Mouse (Mus musculus): ENCODE data around the gene Oas3. TPM values are rescaled to one million over a fixed set of nuclear protein-coding genes. Genes with fewer than 3 reads are reported as not detected.

The Oas3 gene
- polyA plus RNA-seq, 1 experiment from 2014 or later, result not detected

DNA sequence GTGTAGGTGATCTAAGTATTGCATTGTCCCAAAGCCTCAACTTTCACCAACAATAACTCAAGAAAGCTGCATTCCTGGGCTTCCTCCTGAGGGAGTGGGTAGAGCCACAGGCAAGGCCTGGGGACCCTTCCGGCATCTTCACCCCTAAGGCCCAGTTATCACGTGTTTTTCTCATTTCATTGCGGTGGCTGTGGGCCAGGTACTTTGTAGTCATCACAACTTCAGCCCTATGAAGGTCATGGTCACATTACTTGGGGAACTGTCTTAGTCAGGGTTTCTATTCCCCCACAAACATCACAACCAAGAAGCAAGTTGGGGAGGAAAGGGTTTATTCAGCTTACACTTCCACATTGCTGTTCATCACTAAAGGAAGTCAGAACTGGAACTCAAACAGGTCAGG, 24.7 kb downstream of the Oas3 start:
- no peaks in the 10 kb centered on the region for H3K4me1 ChIP-seq (replicated peaks)
- H3K9me3 ChIP-seq, result no peaks in the 10 kb centered on the region
- 0 out of 2 replicates have a peak, but pooled peaks cover 8% of the 10 kb centered on the region for H3K27me3 ChIP-seq
- 88% methylated on average over 3 of the region's 3 CpGs for WGBS
- H3K4me2 ChIP-seq, result no peak overlapping the region
- no peak overlapping the region for H3K4me3 ChIP-seq (replicated peaks)
- no peaks in the 10 kb centered on the region for H3K36me3 ChIP-seq
- no peak overlapping the region for H3K27ac ChIP-seq
- no peak for ATAC-seq (ENCODE audit: insufficient number of reproducible peaks, insufficient read depth, low FRiP score, low TSS enrichment, low read depth)
- H3K9ac ChIP-seq (replicated peaks), result no peak overlapping the region

GRCm38 (mm10) chr5:120751206-120751605, 26.3 kb downstream of the Oas3 start:
- H3K4me3 ChIP-seq (replicated peaks), result no peak overlapping the region
- no peaks in the 10 kb centered on the region for H3K36me3 ChIP-seq
- no peak overlapping the region for H3K27ac ChIP-seq
- 74% methylated on average over 3 of the region's 3 CpGs for WGBS
- H3K27me3 ChIP-seq, result 0 out of 2 replicates have a peak, but pooled peaks cover 8% of the 10 kb centered on the region
- no peak overlapping the region for H3K9ac ChIP-seq (replicated peaks)
- H3K9me3 ChIP-seq, result no peaks in the 10 kb centered on the region
- H3K4me1 ChIP-seq (replicated peaks), result no peaks in the 10 kb centered on the region
- no peak for ATAC-seq (ENCODE audit: insufficient number of reproducible peaks, insufficient read depth, low FRiP score, low TSS enrichment, low read depth)
- H3K4me2 ChIP-seq, result no peak overlapping the region

- ATAC-seq (ENCODE audit: insufficient number of reproducible peaks, insufficient read depth, low FRiP score, low TSS enrichment, low read depth), result no peak
- 63% methylated on average over 5 of the region's 5 CpGs for WGBS
- no peak within 1 kb of the TSS for H3K9ac ChIP-seq (replicated peaks)
Observed at GRCm38 (mm10) chr5:120749688-120750087, 27.8 kb downstream of the Oas3 start, which contains the start of gene Oas2. Gene Oas2, minus strand, starts transcription at chr5:120749853.

GRCm38 (mm10) chr5:120746451-120746850, 31.0 kb downstream of the Oas3 start:
- WGBS, result 11% methylated on average over 5 of the region's 5 CpGs
- H3K4me1 ChIP-seq (replicated peaks), result no peaks in the 10 kb centered on the region
- no peak overlapping the region for H3K27ac ChIP-seq
- H3K9ac ChIP-seq (replicated peaks), result no peak overlapping the region
- H3K9me3 ChIP-seq, result no peaks in the 10 kb centered on the region
- H3K36me3 ChIP-seq, result no peaks in the 10 kb centered on the region
- H3K27me3 ChIP-seq, result peaks cover 14% of the 10 kb centered on the region; the same call in 1 of the 2 replicates
- H3K4me2 ChIP-seq, result no peak overlapping the region
- no peak for ATAC-seq (ENCODE audit: insufficient number of reproducible peaks, insufficient read depth, low FRiP score, low TSS enrichment, low read depth)
- H3K4me3 ChIP-seq (replicated peaks), result no peak overlapping the region

More at GRCm38 (mm10) chr5:120749688-120750087, 27.8 kb downstream of the Oas3 start, which contains the start of gene Oas2:
- peaks cover 4% of the 10 kb centered on the region; the same call in 1 of the 2 replicates for H3K27me3 ChIP-seq
- no peak within 1 kb of the TSS for H3K27ac ChIP-seq
- no peaks in the 10 kb centered on the region for H3K9me3 ChIP-seq
- no peaks in the 10 kb centered on the region for H3K36me3 ChIP-seq
- no peaks in the 10 kb centered on the region for H3K4me1 ChIP-seq (replicated peaks)
- H3K4me2 ChIP-seq, result no peak within 1 kb of the TSS
- H3K4me3 ChIP-seq (replicated peaks), result no peak within 1 kb of the TSS

DNA sequence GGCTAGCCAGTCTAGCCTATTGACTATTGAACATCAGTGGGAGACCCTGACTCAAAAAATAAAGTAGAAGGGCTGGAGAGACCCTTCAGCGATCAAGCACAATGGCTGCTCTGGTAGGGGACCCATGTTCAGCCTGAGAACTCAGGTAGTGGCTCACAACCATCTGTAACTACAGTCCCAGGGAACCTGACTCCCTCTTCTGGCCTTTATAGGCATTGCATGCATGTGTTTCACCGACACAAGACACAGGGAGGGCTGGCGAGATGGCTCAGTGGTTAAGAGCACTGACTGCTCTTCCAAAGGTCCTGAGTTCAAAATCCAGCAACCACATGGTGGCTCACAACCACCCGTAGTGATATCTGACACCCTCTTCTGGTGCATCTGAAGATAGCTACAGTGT, 35.3 kb downstream of the Oas3 start:
- peaks cover 16% of the 10 kb centered on the region for H3K27me3 ChIP-seq
- no peak overlapping the region for H3K27ac ChIP-seq
- no peak for ATAC-seq (ENCODE audit: insufficient number of reproducible peaks, insufficient read depth, low FRiP score, low TSS enrichment, low read depth)
- H3K36me3 ChIP-seq, result no peaks in the 10 kb centered on the region
- 29% methylated on average over 4 of the region's 4 CpGs for WGBS
- no peak overlapping the region for H3K4me3 ChIP-seq (replicated peaks)
- no peak overlapping the region for H3K9ac ChIP-seq (replicated peaks)
- no peaks in the 10 kb centered on the region for H3K9me3 ChIP-seq
- no peak overlapping the region for H3K4me2 ChIP-seq
- H3K4me1 ChIP-seq (replicated peaks), result no peaks in the 10 kb centered on the region

GRCm38 (mm10) chr5:120734380-120734990, 43.0 kb downstream of the Oas3 start:
- Histone ChIP-seq H3K4me2 (no peak overlapping the region), H3K27me3 (peaks cover 15% of the 10 kb centered on the region), H3K9me3 (no peaks in the 10 kb centered on the region), H3K4me3 (replicated peaks) (no peak overlapping the region), H3K36me3 (no peaks in the 10 kb centered on the region), H3K4me1 (replicated peaks) (no peaks in the 10 kb centered on the region), H3K9ac (replicated peaks) (no peak overlapping the region), H3K27ac (no peak overlapping the region)
- no peak for ATAC-seq (ENCODE audit: insufficient number of reproducible peaks, insufficient read depth, low FRiP score, low TSS enrichment, low read depth)
- 75% methylated on average over 14 of the region's 14 CpGs for WGBS

DNA sequence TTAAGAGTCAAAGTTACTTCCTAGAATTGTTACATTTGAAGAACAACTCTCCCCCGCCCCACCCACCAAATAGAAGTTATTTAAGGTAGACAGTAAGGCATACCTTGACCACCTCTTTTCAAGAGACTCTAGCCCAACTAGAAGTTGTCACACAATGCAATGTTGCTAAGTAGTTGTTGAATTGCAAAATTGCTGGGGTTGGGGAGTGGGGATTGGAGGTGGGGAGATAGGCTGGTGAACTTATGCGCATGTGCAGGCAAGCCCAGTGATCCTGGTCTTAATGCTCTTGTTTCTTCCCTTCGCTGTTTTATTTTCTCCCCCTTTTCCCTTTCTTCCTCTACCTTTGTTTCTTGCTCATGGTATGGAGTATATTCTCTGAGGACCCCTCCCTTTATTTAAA, 43.8 kb downstream of the Oas3 start:
- no peak overlapping the region for H3K9ac ChIP-seq (replicated peaks)
- H3K27me3 ChIP-seq, result peaks cover 14% of the 10 kb centered on the region; the same call in 1 of the 2 replicates
- ATAC-seq (ENCODE audit: insufficient number of reproducible peaks, insufficient read depth, low FRiP score, low TSS enrichment, low read depth), result no peak
- WGBS, result 90% methylated on average over 3 of the region's 3 CpGs
- no peaks in the 10 kb centered on the region for H3K9me3 ChIP-seq
- H3K27ac ChIP-seq, result no peak overlapping the region
- no peaks in the 10 kb centered on the region for H3K36me3 ChIP-seq
- no peak overlapping the region for H3K4me3 ChIP-seq (replicated peaks)
- H3K4me2 ChIP-seq, result no peak overlapping the region
- no peaks in the 10 kb centered on the region for H3K4me1 ChIP-seq (replicated peaks)

- peaks cover 16% of the 10 kb centered on the region; the same call in 1 of the 2 replicates for H3K27me3 ChIP-seq
- H3K27ac ChIP-seq, result no peak overlapping the region
- 71% methylated on average over 1 of the region's 1 CpGs for WGBS
- no peak overlapping the region for H3K4me3 ChIP-seq (replicated peaks)
- no peaks in the 10 kb centered on the region for H3K9me3 ChIP-seq
- no peak for ATAC-seq (ENCODE audit: insufficient number of reproducible peaks, insufficient read depth, low FRiP score, low TSS enrichment, low read depth)
- H3K4me2 ChIP-seq, result no peak overlapping the region
- no peaks in the 10 kb centered on the region for H3K36me3 ChIP-seq
- no peak overlapping the region for H3K9ac ChIP-seq (replicated peaks)
- H3K4me1 ChIP-seq (replicated peaks), result no peaks in the 10 kb centered on the region
Observed at GRCm38 (mm10) chr5:120732740-120733139, 44.7 kb downstream of the Oas3 start.

GRCm38 (mm10) chr5:120729319-120729718, 48.1 kb downstream of the Oas3 start:
- no peak overlapping the region for H3K27ac ChIP-seq
- 85% methylated on average over 10 of the region's 10 CpGs for WGBS
- H3K4me2 ChIP-seq, result no peak overlapping the region
- no peaks in the 10 kb centered on the region; the same call in 1 of the 2 replicates for H3K4me1 ChIP-seq (replicated peaks)
- peaks cover 16% of the 10 kb centered on the region; the same call in 1 of the 2 replicates for H3K27me3 ChIP-seq
- no peak overlapping the region for H3K9ac ChIP-seq (replicated peaks)
- H3K36me3 ChIP-seq, result no peaks in the 10 kb centered on the region
- no peak overlapping the region for H3K4me3 ChIP-seq (replicated peaks)
- no peaks in the 10 kb centered on the region for H3K9me3 ChIP-seq
- no peak for ATAC-seq (ENCODE audit: insufficient number of reproducible peaks, insufficient read depth, low FRiP score, low TSS enrichment, low read depth)

- Histone ChIP-seq H3K27ac (no peak overlapping the region), H3K4me3 (replicated peaks) (no peak overlapping the region), H3K36me3 (no peaks in the 10 kb centered on the region), H3K9ac (replicated peaks) (no peak overlapping the region), H3K4me2 (no peak overlapping the region), H3K4me1 (replicated peaks) (no peaks in the 10 kb centered on the region; the same call in 1 of the 2 replicates), H3K27me3 (peaks cover 7% of the 10 kb centered on the region; the same call in 1 of the 2 replicates), H3K9me3 (no peaks in the 10 kb centered on the region)
- WGBS, result 57% methylated on average over 12 of the region's 12 CpGs
- no peak for ATAC-seq (ENCODE audit: insufficient number of reproducible peaks, insufficient read depth, low FRiP score, low TSS enrichment, low read depth)
Observed at GRCm38 (mm10) chr5:120725811-120726455, 51.5 kb downstream of the Oas3 start.

DNA sequence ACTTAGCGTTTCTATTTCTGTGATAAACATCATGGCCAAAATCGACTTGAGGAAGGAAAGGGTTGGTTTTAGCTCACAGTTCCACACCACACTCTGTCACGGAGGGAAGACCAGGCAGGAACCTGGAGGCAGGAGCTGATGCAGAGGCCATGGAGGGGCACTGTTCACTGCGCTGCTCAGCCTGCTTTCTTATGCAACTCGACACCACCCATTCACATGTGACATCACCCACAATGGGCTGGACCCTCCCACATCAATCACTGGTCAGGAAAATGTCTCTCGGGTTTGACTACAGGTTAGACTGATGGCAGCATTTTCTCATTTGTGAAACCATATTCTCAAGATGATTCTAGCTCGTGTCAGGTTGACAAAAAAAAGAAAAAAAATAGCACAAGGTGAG, 56.5 kb downstream of the Oas3 start:
- no peak overlapping the region for H3K4me2 ChIP-seq
- H3K4me1 ChIP-seq (replicated peaks), result no peaks in the 10 kb centered on the region; the same call in 1 of the 2 replicates
- ATAC-seq (ENCODE audit: insufficient number of reproducible peaks, insufficient read depth, low FRiP score, low TSS enrichment, low read depth), result no peak
- no peak overlapping the region for H3K27ac ChIP-seq
- H3K9me3 ChIP-seq, result no peaks in the 10 kb centered on the region
- no peaks in the 10 kb centered on the region for H3K36me3 ChIP-seq
- no peak overlapping the region for H3K9ac ChIP-seq (replicated peaks)
- no peak overlapping the region for H3K4me3 ChIP-seq (replicated peaks)
- H3K27me3 ChIP-seq, result peaks cover 12% of the 10 kb centered on the region; the same call in 1 of the 2 replicates
- 52% methylated on average over 7 of the region's 7 CpGs for WGBS
